Comparison of ENCODE assay signal across 8 mouse cellular contexts in the genomic region with DNA sequence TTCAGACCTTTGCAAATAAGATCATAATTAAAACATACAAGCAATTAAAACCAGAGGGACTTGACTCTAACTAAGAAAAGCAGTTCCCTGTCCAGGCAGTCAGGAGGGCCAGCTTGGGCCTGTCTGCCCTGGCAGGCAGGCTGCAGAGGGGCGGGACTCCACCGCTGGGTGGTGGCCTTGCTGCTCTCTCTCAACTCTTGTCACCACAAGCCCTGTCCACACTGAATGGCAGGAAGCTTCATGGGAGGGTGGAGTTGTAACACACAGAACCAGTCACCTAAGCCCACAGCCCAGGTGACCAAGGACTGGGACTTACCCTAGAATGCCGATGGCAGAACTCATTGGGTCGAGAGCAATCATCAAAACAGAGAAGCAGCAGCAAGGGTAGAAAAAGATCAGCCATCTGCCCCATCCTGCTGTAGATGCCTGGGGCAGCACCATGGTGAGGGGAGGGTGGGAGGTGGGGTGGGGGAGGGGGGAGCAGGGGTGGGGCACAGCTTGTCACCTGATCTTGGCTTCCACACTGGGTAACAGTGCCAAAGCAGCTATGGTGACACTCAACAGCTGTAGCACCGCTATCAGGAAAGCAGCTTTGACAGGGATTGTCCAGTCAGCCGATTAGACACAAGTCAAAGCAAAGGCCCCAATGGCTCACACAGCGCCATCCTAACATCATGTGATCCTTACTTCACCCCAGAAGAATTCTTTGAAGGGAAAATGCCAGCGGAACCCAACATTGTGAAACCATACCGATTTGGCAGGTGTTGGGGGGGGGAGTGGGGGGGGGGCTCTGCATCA. TPM values are rescaled to one million over a fixed set of nuclear protein-coding genes. Genes with fewer than 3 reads are reported as not detected.
DNase-seq lines count a peak whose midpoint lies in the region; ATAC-seq lines count a peak whose summit lies in the region.

No protein-coding gene starts in this region.

- no peak for ATAC-seq in kidney, embryonic 15.5 days (replicated peaks; ENCODE audit: low FRiP score)
- ATAC-seq in neural tube, embryonic 14.5 days (ENCODE audit: low read depth), result peak; percentile 7

- DNase-seq in testis, postnatal 10 days (ENCODE audit: low spot score), result peak; percentile 67
- no peak for DNase-seq in testis, postnatal 14 days (ENCODE audit: low spot score)
- peak; percentile 73 for DNase-seq in heart, adult 8-10 months (ENCODE audit: low spot score)
- DNase-seq in cerebellum, postnatal 36 days, result no peak
- no peak for DNase-seq in right cerebral cortex, postnatal 10 days (ENCODE audit: low spot score in 2 of 2)
- DNase-seq in layer of hippocampus, adult 9-10 months (ENCODE audit: low spot score), result no peak

- 54% methylated on average over 9 of the region's 9 CpGs for WGBS in kidney, embryonic 15.5 days
- 62% methylated on average over 9 of the region's 9 CpGs for WGBS in neural tube, embryonic 14.5 days

- H3K9ac ChIP-seq in kidney, embryonic 15.5 days, result no peak overlapping the region
- no peak overlapping the region for H3K9ac ChIP-seq in neural tube, embryonic 14.5 days (replicated peaks; ENCODE audit: low read depth, low read length)

- no peak overlapping the region for H3K27ac ChIP-seq in kidney, embryonic 15.5 days
- no peak overlapping the region for H3K27ac ChIP-seq in neural tube, embryonic 14.5 days (ENCODE audit: low read depth, low read length)

- H3K36me3 ChIP-seq in kidney, embryonic 15.5 days, result no peaks in the 10 kb centered on the region
- no peaks in the 10 kb centered on the region for H3K36me3 ChIP-seq in neural tube, embryonic 14.5 days (ENCODE audit: control insufficient read depth, insufficient read depth, low read length)

- no peaks in the 10 kb centered on the region for H3K9me3 ChIP-seq in kidney, embryonic 15.5 days (replicated peaks)
- no peaks in the 10 kb centered on the region for H3K9me3 ChIP-seq in neural tube, embryonic 14.5 days (ENCODE audit: control insufficient read depth, low read length)

- H3K4me2 ChIP-seq in kidney, embryonic 15.5 days, result peak overlapping the region; percentile 95
- H3K4me2 ChIP-seq in neural tube, embryonic 14.5 days (ENCODE audit: low read depth, low read length), result no peak overlapping the region

- peaks cover 44% of the 10 kb centered on the region for H3K27me3 ChIP-seq in kidney, embryonic 15.5 days
- peaks cover 4% of the 10 kb centered on the region for H3K27me3 ChIP-seq in neural tube, embryonic 14.5 days (ENCODE audit: control insufficient read depth, insufficient read depth, low read length)

- no peak overlapping the region for H3K4me3 ChIP-seq in kidney, embryonic 15.5 days (replicated peaks)
- no peak overlapping the region for H3K4me3 ChIP-seq in neural tube, embryonic 14.5 days (ENCODE audit: low read depth, low read length)

- H3K4me1 ChIP-seq in kidney, embryonic 15.5 days, result peaks cover 43% of the 10 kb centered on the region
- H3K4me1 ChIP-seq in neural tube, embryonic 14.5 days (ENCODE audit: control insufficient read depth, insufficient read depth, low read length), result 0 out of 2 replicates have a peak, but pooled peaks cover 6% of the 10 kb centered on the region

RNA-seq across cellular contexts. Expression of a gene that starts 1.9 kb away (rescaled TPM):
- 100 to 1,000 TPM; 113 to 140 (median 124) TPM for total RNA-seq in heart, adult 8-10 months (2022)
- 52.2 and 55.3 TPM in 2 replicates for polyA plus RNA-seq in kidney, embryonic 15.5 days (2015; fragmentation: Nextera tagmentation; extraction: Ambion mirVana)
- 26.6 and 33.4 TPM in 2 replicates for polyA plus RNA-seq in neural tube, embryonic 14.5 days (2014; fragmentation: Nextera tagmentation; extraction: Ambion mirVana)

RNA-seq across cellular contexts. Expression of a gene that starts 57.4 kb away (rescaled TPM):
- total RNA-seq in heart, adult 8-10 months (2022), result 1 to 10 TPM; 3.7 to 7.5 (median 5.7) TPM
- 0.62 and 1.2 TPM in 2 replicates for polyA plus RNA-seq in kidney, embryonic 15.5 days (2015; fragmentation: Nextera tagmentation; extraction: Ambion mirVana)
- 1.2 and 1.5 TPM in 2 replicates for polyA plus RNA-seq in neural tube, embryonic 14.5 days (2014; fragmentation: Nextera tagmentation; extraction: Ambion mirVana)

Comparison
In these comparisons a context has a peak if more than half of its experiments do, and no peak if none do; other contexts are left out.
1. DNase-seq: peak in testis, postnatal 10 days (single experiment) and heart, adult 8-10 months (single experiment); none in testis, postnatal 14 days (single experiment), cerebellum, postnatal 36 days (0 of 2), right cerebral cortex, postnatal 10 days (0 of 2) and layer of hippocampus, adult 9-10 months (single experiment).